Mouse (Mus musculus) layer of hippocampus, adult 9-11 months (tissue): ENCODE measurements at regions not wholly inside any gene's neighbourhood (a gene's known extent, or its start where the extent isn't known, plus 50 kb on each side); places are given as distances from the start of the nearest gene placed in this dataset.

Experiments
- DNase-seq: peaks from one replicate; pipeline ENCODE4 v3.0.0; 2022

- no peak for DNase-seq
Measured at GRCm38 (mm10) chr10:119052441-119053041, 182.5 kb upstream of the Dyrk2 start.

- no peak for DNase-seq
Measured at GRCm38 (mm10) chr10:119051598-119051997, 181.6 kb upstream of the Dyrk2 start.

GRCm38 (mm10) chr10:119050017-119050685, 180.1 kb upstream of the Dyrk2 start:
- no peak for DNase-seq

- no peak for DNase-seq
Measured at GRCm38 (mm10) chr10:119048643-119049420, 178.8 kb upstream of the Dyrk2 start.

- DNase-seq = no peak
Measured at GRCm38 (mm10) chr10:119045059-119045458, 175.1 kb upstream of the Dyrk2 start.

GRCm38 (mm10) chr10:119043069-119043468, 173.1 kb upstream of the Dyrk2 start:
- no peak for DNase-seq

- no peak for DNase-seq
Measured at GRCm38 (mm10) chr10:119040205-119040604, 170.2 kb upstream of the Dyrk2 start.

- no peak for DNase-seq
Measured at GRCm38 (mm10) chr10:119039732-119040131, 169.7 kb upstream of the Dyrk2 start.

- no peak for DNase-seq
Measured at GRCm38 (mm10) chr10:119038991-119039390, 169.0 kb upstream of the Dyrk2 start.

GRCm38 (mm10) chr10:119037781-119038180, 167.8 kb upstream of the Dyrk2 start:
- no peak for DNase-seq

- DNase-seq = no peak
Measured at GRCm38 (mm10) chr10:119035863-119036262, 165.9 kb upstream of the Dyrk2 start.

GRCm38 (mm10) chr10:119034396-119034795, 164.4 kb upstream of the Dyrk2 start:
- no peak for DNase-seq

GRCm38 (mm10) chr10:119031282-119032275, 161.6 kb upstream of the Dyrk2 start:
- DNase-seq = peak; percentile 72

GRCm38 (mm10) chr10:119028480-119029137, 158.6 kb upstream of the Dyrk2 start:
- no peak for DNase-seq

- no peak for DNase-seq
Measured at GRCm38 (mm10) chr10:119027241-119027901, 157.4 kb upstream of the Dyrk2 start.

GRCm38 (mm10) chr10:119026291-119026690, 156.3 kb upstream of the Dyrk2 start:
- DNase-seq = peak; percentile 36

- DNase-seq = no peak
Measured at GRCm38 (mm10) chr10:119024425-119024824, 154.4 kb upstream of the Dyrk2 start.

GRCm38 (mm10) chr10:119019082-119019481, 149.1 kb upstream of the Dyrk2 start:
- no peak for DNase-seq

GRCm38 (mm10) chr10:119018490-119018889, 148.5 kb upstream of the Dyrk2 start:
- no peak for DNase-seq

- DNase-seq = no peak
Measured at GRCm38 (mm10) chr10:119016104-119016503, 146.1 kb upstream of the Dyrk2 start.

GRCm38 (mm10) chr10:119015311-119016055, 145.5 kb upstream of the Dyrk2 start:
- DNase-seq = no peak
